Mouse (Mus musculus): ENCODE measurements around the gene Exph5. TPM values are rescaled to one million over a fixed set of nuclear protein-coding genes. Genes with fewer than 3 reads are reported as not detected.

Exph5 gene
- polyA plus RNA-seq, 1 experiment from 2014 or later: 2.1 TPM

GRCm38 (mm10) chr9:53356219-53357155 is 55.0 kb downstream of the Exph5 start:
- no peak overlapping the region for H3K4me2 ChIP-seq (replicated peaks; ENCODE audit: low read depth, low read length)
- 28% methylated on average over 14 of the region's 14 CpGs for WGBS

GRCm38 (mm10) chr9:53371339-53371738 is 69.9 kb downstream of the Exph5 start:
- H3K9ac ChIP-seq (ENCODE audit: low read depth, low read length): no peak overlapping the region
- no peak overlapping the region for H3K4me2 ChIP-seq (replicated peaks; ENCODE audit: low read depth, low read length)
- WGBS: 49% methylated on average over 3 of the region's 3 CpGs

More at GRCm38 (mm10) chr9:53356219-53357155, 55.0 kb downstream of the Exph5 start:
- Histone ChIP-seq H3K9ac (ENCODE audit: low read depth, low read length) (no peak overlapping the region), H3K36me3 (ENCODE audit: control insufficient read depth, insufficient read depth, low read length) (no peaks in the 10 kb centered on the region), H3K4me1 (ENCODE audit: control insufficient read depth, insufficient read depth, low read length) (0 out of 2 replicates have a peak, but pooled peaks cover 3% of the 10 kb centered on the region), H3K9me3 (ENCODE audit: control insufficient read depth, low read length) (no peaks in the 10 kb centered on the region), H3K27ac (ENCODE audit: low read depth, low read length) (no peak overlapping the region), H3K4me3 (ENCODE audit: low read length) (no peak overlapping the region), H3K27me3 (ENCODE audit: control insufficient read depth, insufficient read depth, low read length) (no peaks in the 10 kb centered on the region)
- no peak for ATAC-seq (ENCODE audit: low FRiP score, low TSS enrichment)

GRCm38 (mm10) chr9:53375907-53376306 is 74.4 kb downstream of the Exph5 start:
- Histone ChIP-seq H3K4me3 (ENCODE audit: low read length) (no peak overlapping the region), H3K36me3 (ENCODE audit: control insufficient read depth, insufficient read depth, low read length) (no peaks in the 10 kb centered on the region), H3K9me3 (ENCODE audit: control insufficient read depth, low read length) (no peaks in the 10 kb centered on the region), H3K4me2 (replicated peaks; ENCODE audit: low read depth, low read length) (no peak overlapping the region), H3K27ac (ENCODE audit: low read depth, low read length) (no peak overlapping the region), H3K4me1 (ENCODE audit: control insufficient read depth, insufficient read depth, low read length) (no peaks in the 10 kb centered on the region), H3K9ac (ENCODE audit: low read depth, low read length) (no peak overlapping the region), H3K27me3 (ENCODE audit: control insufficient read depth, insufficient read depth, low read length) (no peaks in the 10 kb centered on the region; the same call in 1 of the 2 replicates)
- 81% methylated on average over 4 of the region's 4 CpGs for WGBS
- no peak for ATAC-seq (ENCODE audit: low FRiP score, low TSS enrichment)

More at GRCm38 (mm10) chr9:53371339-53371738, 69.9 kb downstream of the Exph5 start:
- Histone ChIP-seq H3K9me3 (ENCODE audit: control insufficient read depth, low read length) (no peaks in the 10 kb centered on the region), H3K4me1 (ENCODE audit: control insufficient read depth, insufficient read depth, low read length) (no peaks in the 10 kb centered on the region), H3K27me3 (ENCODE audit: control insufficient read depth, insufficient read depth, low read length) (no peaks in the 10 kb centered on the region), H3K4me3 (ENCODE audit: low read length) (no peak overlapping the region), H3K27ac (ENCODE audit: low read depth, low read length) (no peak overlapping the region), H3K36me3 (ENCODE audit: control insufficient read depth, insufficient read depth, low read length) (no peaks in the 10 kb centered on the region)
- no peak for ATAC-seq (ENCODE audit: low FRiP score, low TSS enrichment)

- no peaks in the 10 kb centered on the region for H3K9me3 ChIP-seq (ENCODE audit: control insufficient read depth, low read length)
- no peak overlapping the region for H3K27ac ChIP-seq (ENCODE audit: low read depth, low read length)
- no peak for ATAC-seq (ENCODE audit: low FRiP score, low TSS enrichment)
- H3K4me2 ChIP-seq (replicated peaks; ENCODE audit: low read depth, low read length): no peak overlapping the region
- H3K9ac ChIP-seq (ENCODE audit: low read depth, low read length): no peak overlapping the region
- no peak overlapping the region for H3K4me3 ChIP-seq (ENCODE audit: low read length)
- no peaks in the 10 kb centered on the region for H3K4me1 ChIP-seq (ENCODE audit: control insufficient read depth, insufficient read depth, low read length)
- WGBS: 88% methylated on average over 13 of the region's 13 CpGs
- no peaks in the 10 kb centered on the region for H3K36me3 ChIP-seq (ENCODE audit: control insufficient read depth, insufficient read depth, low read length)
- H3K27me3 ChIP-seq (ENCODE audit: control insufficient read depth, insufficient read depth, low read length): no peaks in the 10 kb centered on the region; the same call in 1 of the 2 replicates
Observed at GRCm38 (mm10) chr9:53376820-53377219, 75.3 kb downstream of the Exph5 start.

GRCm38 (mm10) chr9:53377597-53377996 is 76.1 kb downstream of the Exph5 start:
- 62% methylated on average over 5 of the region's 5 CpGs for WGBS
- Histone ChIP-seq H3K27ac (ENCODE audit: low read depth, low read length) (no peak overlapping the region), H3K9ac (ENCODE audit: low read depth, low read length) (no peak overlapping the region), H3K9me3 (ENCODE audit: control insufficient read depth, low read length) (no peaks in the 10 kb centered on the region), H3K27me3 (ENCODE audit: control insufficient read depth, insufficient read depth, low read length) (no peaks in the 10 kb centered on the region; the same call in 1 of the 2 replicates), H3K4me2 (replicated peaks; ENCODE audit: low read depth, low read length) (no peak overlapping the region), H3K4me3 (ENCODE audit: low read length) (no peak overlapping the region), H3K36me3 (ENCODE audit: control insufficient read depth, insufficient read depth, low read length) (no peaks in the 10 kb centered on the region), H3K4me1 (ENCODE audit: control insufficient read depth, insufficient read depth, low read length) (no peaks in the 10 kb centered on the region)
- no peak for ATAC-seq (ENCODE audit: low FRiP score, low TSS enrichment)

GRCm38 (mm10) chr9:53378171-53378570 is 76.7 kb downstream of the Exph5 start:
- H3K36me3 ChIP-seq (ENCODE audit: control insufficient read depth, insufficient read depth, low read length): no peaks in the 10 kb centered on the region
- 85% methylated on average over 3 of the region's 3 CpGs for WGBS
- no peaks in the 10 kb centered on the region for H3K4me1 ChIP-seq (ENCODE audit: control insufficient read depth, insufficient read depth, low read length)
- ATAC-seq (ENCODE audit: low FRiP score, low TSS enrichment): no peak
- H3K27me3 ChIP-seq (ENCODE audit: control insufficient read depth, insufficient read depth, low read length): no peaks in the 10 kb centered on the region; the same call in 1 of the 2 replicates
- H3K9ac ChIP-seq (ENCODE audit: low read depth, low read length): no peak overlapping the region
- no peaks in the 10 kb centered on the region for H3K9me3 ChIP-seq (ENCODE audit: control insufficient read depth, low read length)
- H3K27ac ChIP-seq (ENCODE audit: low read depth, low read length): no peak overlapping the region
- no peak overlapping the region for H3K4me2 ChIP-seq (replicated peaks; ENCODE audit: low read depth, low read length)
- H3K4me3 ChIP-seq (ENCODE audit: low read length): no peak overlapping the region

GRCm38 (mm10) chr9:53380595-53380994 is 79.1 kb downstream of the Exph5 start:
- no peak overlapping the region for H3K9ac ChIP-seq (ENCODE audit: low read depth, low read length)
- no peak for ATAC-seq (ENCODE audit: low FRiP score, low TSS enrichment)
- no peak overlapping the region for H3K4me3 ChIP-seq (ENCODE audit: low read length)
- H3K4me1 ChIP-seq (ENCODE audit: control insufficient read depth, insufficient read depth, low read length): peaks cover 3% of the 10 kb centered on the region
- H3K27ac ChIP-seq (ENCODE audit: low read depth, low read length): no peak overlapping the region
- H3K27me3 ChIP-seq (ENCODE audit: control insufficient read depth, insufficient read depth, low read length): no peaks in the 10 kb centered on the region; the same call in 1 of the 2 replicates
- no peaks in the 10 kb centered on the region for H3K9me3 ChIP-seq (ENCODE audit: control insufficient read depth, low read length)
- H3K36me3 ChIP-seq (ENCODE audit: control insufficient read depth, insufficient read depth, low read length): no peaks in the 10 kb centered on the region
- 85% methylated on average over 2 of the region's 2 CpGs for WGBS
- no peak overlapping the region for H3K4me2 ChIP-seq (replicated peaks; ENCODE audit: low read depth, low read length)

GRCm38 (mm10) chr9:53381113-53381615 is 79.7 kb downstream of the Exph5 start:
- no peak for ATAC-seq (ENCODE audit: low FRiP score, low TSS enrichment)
- no peak overlapping the region for H3K4me3 ChIP-seq (ENCODE audit: low read length)
- H3K27me3 ChIP-seq (ENCODE audit: control insufficient read depth, insufficient read depth, low read length): no peaks in the 10 kb centered on the region; the same call in 1 of the 2 replicates
- no peak overlapping the region for H3K9ac ChIP-seq (ENCODE audit: low read depth, low read length)
- H3K4me2 ChIP-seq (replicated peaks; ENCODE audit: low read depth, low read length): no peak overlapping the region
- H3K27ac ChIP-seq (ENCODE audit: low read depth, low read length): no peak overlapping the region
- peaks cover 3% of the 10 kb centered on the region for H3K4me1 ChIP-seq (ENCODE audit: control insufficient read depth, insufficient read depth, low read length)
- WGBS: 77% methylated on average over 5 of the region's 5 CpGs
- no peaks in the 10 kb centered on the region for H3K36me3 ChIP-seq (ENCODE audit: control insufficient read depth, insufficient read depth, low read length)
- no peaks in the 10 kb centered on the region for H3K9me3 ChIP-seq (ENCODE audit: control insufficient read depth, low read length)

All from kidney, embryonic 14.5 days (tissue).